Mouse (Mus musculus) Patski (cell line): ENCODE results near the gene Slc1a5. TPM values are rescaled to one million over a fixed set of nuclear protein-coding genes. Genes with fewer than 3 reads are reported as not detected.

Experiments
- ATAC-seq: fragments of 100-300 bp; one replicate; pipeline ENCODE4 v1.8.0; 2021
- CTCF ChIA-PET: fragments of 350-600 bp; sonication (Branson Sonifier 250); formaldehyde crosslinking; loops from one replicate; lab custom pipeline; 2022; ENCODE audit warnings: inconsistent platforms; lab: Charles Lee
- POLR2A ChIA-PET: fragments of 350-600 bp; sonication (Branson Sonifier 250); formaldehyde crosslinking; loops from one replicate; lab custom pipeline; 2022; ENCODE audit warnings: antibody characterized with exemption, inconsistent platforms; lab: Charles Lee
- DNase-seq: peaks from one replicate; pipeline ENCODE4 v3.0.0-alpha.2; 2011; ENCODE audit warnings: low read depth, low spot score
- H3K27me3 ChIP-seq: fragments of 371-371 bp; one replicate; pipeline ENCODE4 v1.5.1; 2021
- CTCF ChIP-seq: fragments of 100-300 bp; IDR thresholded peaks from one replicate; pipeline ENCODE4 v1.5.1; 2021
- in situ Hi-C: fragments of 300-500 bp; cut with MboI; formaldehyde crosslinking; loops from 3 replicates; pipeline ENCODE4 v1.11.1; 2018; ENCODE audit warnings: low pct_unique_long_range_greater_than_20kb, mixed read lengths
- polyA plus RNA-seq: library from polyadenylated mRNA; unstranded; gene quantifications from one replicate; pipeline ENCODE4 v1.2.3, GENCODE M21; 2021

Slc1a5 gene
- polyA plus RNA-seq = 69.5 TPM

DNA sequence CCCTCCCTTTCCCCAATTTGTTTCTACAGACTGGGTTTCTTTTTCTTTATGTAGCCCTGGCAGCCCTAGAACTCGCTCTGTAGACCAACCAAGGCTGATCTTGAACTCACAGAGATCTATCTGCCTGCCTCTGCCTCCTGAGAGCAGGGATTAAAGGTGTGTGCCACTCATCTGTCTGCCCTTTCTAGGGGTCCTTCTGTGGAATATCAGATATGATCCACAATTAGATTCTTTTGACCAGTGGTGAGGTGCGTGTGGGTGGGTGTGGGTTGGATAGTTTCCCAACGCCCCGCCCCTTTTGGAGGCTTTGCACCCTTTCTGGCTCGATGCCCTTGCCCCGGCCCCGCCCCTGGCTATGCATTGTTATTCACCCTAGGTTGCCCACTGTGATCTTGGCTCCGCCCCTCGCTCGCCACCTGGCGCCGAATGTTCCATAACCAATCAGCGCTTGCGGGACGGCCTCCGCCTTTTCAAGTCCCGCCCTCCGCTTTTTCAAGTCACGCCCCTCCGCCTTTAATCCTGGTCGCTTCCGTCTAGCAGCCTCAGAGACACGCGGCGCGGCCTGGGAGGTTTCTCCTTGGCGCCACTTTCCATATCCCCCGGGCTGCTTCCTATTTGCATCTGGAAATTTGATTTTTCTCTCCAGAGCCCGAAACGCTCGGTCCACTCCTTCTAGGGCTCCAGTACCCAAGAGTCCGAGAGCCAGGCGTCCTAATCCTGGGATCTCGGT lies at the start of gene Slc1a5:
Slc1a5 (plus strand) TSS at position 516 of the 730 bp plus-strand sequence.
- H3K27me3 ChIP-seq = no peaks in the 10 kb centered on the region
- CTCF ChIA-PET = interaction anchor here (1.1 kb wide), 2 partner anchors 35 kb away, joined by 3 to 4 read pairs; no protein-coding TSS in a partner anchor
- DNase-seq (no peak), ATAC-seq (peak; percentile 68)
- no peak for TF ChIP-seq CTCF
- POLR2A ChIA-PET = no interaction called here
- in situ Hi-C loops = no loop called here

- in situ Hi-C loops = no loop called here
- CTCF ChIA-PET = interaction anchor here (0.7 kb wide), 1 partner anchor 103 kb away, joined by 3 read pairs; no protein-coding TSS in a partner anchor
These were observed 49.2 kb upstream of the Slc1a5 start for GRCm38 (mm10) chr7:16731893-16732422.

DNA sequence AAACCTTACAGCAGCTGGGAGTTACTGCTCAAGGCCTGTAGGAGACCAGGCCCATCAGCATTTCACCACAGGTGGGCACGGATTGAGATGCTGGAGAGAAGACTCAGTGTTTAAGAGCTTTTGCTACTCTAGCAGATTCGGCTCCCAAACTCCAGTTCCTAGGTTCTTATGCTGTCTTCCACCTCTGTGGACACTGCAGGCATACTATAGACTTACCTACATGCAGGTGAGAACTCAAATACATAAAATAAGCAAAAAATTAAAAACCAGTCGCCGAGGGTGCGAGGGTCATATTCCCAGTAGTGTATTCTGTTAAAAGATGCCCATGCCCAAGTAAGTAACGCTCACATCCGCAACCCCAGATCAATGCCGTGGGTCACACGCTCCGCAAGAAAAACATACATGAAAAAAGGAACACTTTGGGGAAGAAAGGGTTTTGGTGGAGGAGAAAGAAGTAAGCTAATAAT lies 43.5 kb upstream of the Slc1a5 start:
- ATAC-seq (peak; percentile 2), DNase-seq (no peak)
- no peak for TF ChIP-seq CTCF
- CTCF ChIA-PET = interaction anchor here (1.4 to 1.9 kb wide), 2 partner anchors 108 to 110 kb away, joined by 3 to 6 read pairs; no protein-coding TSS in a partner anchor
- H3K27me3 ChIP-seq = no peaks in the 10 kb centered on the region
- POLR2A ChIA-PET = no interaction called here
- in situ Hi-C loops = no loop called here

More at GRCm38 (mm10) chr7:16731893-16732422, 49.2 kb upstream of the Slc1a5 start:
- POLR2A ChIA-PET = no interaction called here
- no peak for TF ChIP-seq CTCF
- ATAC-seq (no peak), DNase-seq (peak; percentile 38)
- H3K27me3 ChIP-seq = no peaks in the 10 kb centered on the region

GRCm38 (mm10) chr7:16738073-16738696 lies 43.0 kb upstream of the Slc1a5 start, which contains the start of gene Ap2s1:
Ap2s1 (plus strand) TSS chr7:16738410.
- CTCF ChIA-PET = interaction anchor here (1.4 to 1.9 kb wide), 2 partner anchors 109 to 110 kb away, joined by 3 to 6 read pairs; no protein-coding TSS in a partner anchor
- H3K27me3 ChIP-seq = no peaks in the 10 kb centered on the region
- ATAC-seq (peak; percentile 92), DNase-seq (peak; percentile 93)
- TF ChIP-seq CTCF = no peak
- POLR2A ChIA-PET = no interaction called here
- in situ Hi-C loops = no loop called here

GRCm38 (mm10) chr7:16739056-16739604 lies 42.0 kb upstream of the Slc1a5 start:
- no peak for DNase-seq
- in situ Hi-C loops = no loop called here
- ChIA-PET CTCF (interaction anchor here (1.9 kb wide), 1 partner anchor 110 kb away, joined by 6 read pairs; no protein-coding TSS in a partner anchor), POLR2A (no interaction called here)
- ATAC-seq = no peak
- no peak for TF ChIP-seq CTCF
- H3K27me3 ChIP-seq = no peaks in the 10 kb centered on the region

GRCm38 (mm10) chr7:16745373-16745772 lies 35.8 kb upstream of the Slc1a5 start:
- DNase-seq (no peak), ATAC-seq (no peak)
- in situ Hi-C loops = loop anchor here (5.0 kb wide), 1 partner anchor 52 kb away; no protein-coding TSS in a partner anchor
- ChIA-PET POLR2A (no interaction called here), CTCF (interaction anchor here (0.6 to 1.6 kb wide), 5 partner anchors 12 to 72 kb away, joined by 3 to 7 read pairs (median 4); partner anchors contain the start of gene Slc1a5)
- H3K27me3 ChIP-seq = no peaks in the 10 kb centered on the region
- no peak for TF ChIP-seq CTCF

- CTCF ChIA-PET = interaction anchor here (0.6 to 1.6 kb wide), 5 partner anchors 11 to 72 kb away, joined by 3 to 5 read pairs (median 3); partner anchors contain the start of gene Slc1a5
- no peaks in the 10 kb centered on the region for H3K27me3 ChIP-seq
- ATAC-seq = no peak
- in situ Hi-C loops = loop anchor here (5.0 kb wide), 1 partner anchor 51 kb away; no protein-coding TSS in a partner anchor
- POLR2A ChIA-PET = no interaction called here
- TF ChIP-seq CTCF = peak; percentile 70
- DNase-seq = no peak
These were observed 35.0 kb upstream of the Slc1a5 start for GRCm38 (mm10) chr7:16746093-16746492.

DNA sequence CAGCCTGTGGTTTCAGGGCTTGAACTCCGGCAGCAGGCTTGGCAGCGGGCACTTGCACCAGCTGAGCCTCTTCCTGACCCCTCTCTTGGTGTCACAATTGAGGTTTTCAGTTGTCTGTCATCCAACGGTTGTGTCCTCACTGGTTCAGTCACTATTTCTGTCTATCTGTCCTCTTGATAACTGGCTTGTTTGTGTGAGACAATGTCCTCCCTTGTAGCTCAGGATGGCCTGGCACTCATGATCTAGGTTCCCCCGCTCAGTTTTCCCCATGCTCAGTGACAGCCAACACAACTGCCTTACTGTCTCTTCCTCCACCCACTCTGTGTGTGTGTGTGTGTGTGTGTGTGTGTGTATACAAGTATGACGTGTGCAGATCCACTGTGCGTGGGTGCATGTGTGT lies 33.5 kb upstream of the Slc1a5 start:
- ATAC-seq = no peak

GRCm38 (mm10) chr7:16752016-16752415 lies 29.1 kb upstream of the Slc1a5 start:
- H3K27me3 ChIP-seq = no peaks in the 10 kb centered on the region
- no peak for TF ChIP-seq CTCF
- ATAC-seq = no peak
- ChIA-PET POLR2A (no interaction called here), CTCF (no interaction called here)
- in situ Hi-C loops = no loop called here
- no peak for DNase-seq

More for the DNA sequence above, 33.5 kb upstream of the Slc1a5 start:
- H3K27me3 ChIP-seq = no peaks in the 10 kb centered on the region
- DNase-seq = no peak
- no peak for TF ChIP-seq CTCF
- CTCF ChIA-PET = no interaction called here
- in situ Hi-C loops = loop anchor here (5.0 kb wide), 1 partner anchor 50 kb away; no protein-coding TSS in a partner anchor
- POLR2A ChIA-PET = no interaction called here
